Mouse (Mus musculus) cortical plate, adult 2 months (tissue): ENCODE data around the gene Trpm3.

ENCODE experiments used
- CTCF ChIP-seq: fragments of 200-500 bp; IDR thresholded peaks from 2 replicates; pipeline ENCODE4 v1.5.1; 2011; ENCODE audit warnings: mild to moderate bottlenecking, control low read depth, low read length; ENCODE audit not compliant: insufficient read depth; ENCODE audit errors: extremely low read depth
- POLR2A ChIP-seq: fragments of 200-500 bp; IDR thresholded peaks from 2 replicates; pipeline ENCODE4 v1.6.1; 2011; ENCODE audit warnings: mild to moderate bottlenecking, low read length, control low read depth; ENCODE audit not compliant: insufficient read depth; ENCODE audit errors: extremely low read depth

- no peak for TF ChIP-seq CTCF
- no peak for TF ChIP-seq POLR2A
Observed at GRCm38 (mm10) chr19:23035786-23036185, 896.9 kb downstream of the Trpm3 start.
